Mouse (Mus musculus) liver, embryonic 11.5 days (tissue): ENCODE measurements around the gene Gm37240. TPM values are rescaled to one million over a fixed set of nuclear protein-coding genes. Genes with fewer than 3 reads are reported as not detected.

Source experiments
- ATAC-seq: fragments of 200-750 bp; cut with Nextera tagmentation; replicated peaks from 2 replicates; pipeline ENCODE4 v1.8.0; 2017; ENCODE audit warnings: moderate number of reproducible peaks, mild to moderate bottlenecking, moderate TSS enrichment, moderate library complexity; ENCODE audit not compliant: low FRiP score
- DNase-seq: peaks from one replicate; pipeline ENCODE4 v3.0.0-alpha.2; 2017; ENCODE audit warnings: low spot score
- H3K27ac ChIP-seq: fragments of 300-500 bp; sonication (generic); 2 replicates; pipeline ENCODE4 v1.5.1; 2014; ENCODE audit warnings: mild to moderate bottlenecking, low read depth, low read length, control low read depth
- H3K27me3 ChIP-seq: fragments of 300-500 bp; sonication (generic); replicated peaks from 2 replicates; pipeline ENCODE4 v1.6.1; 2014; ENCODE audit warnings: low read length, mixed read lengths; ENCODE audit not compliant: control insufficient read depth, insufficient read depth
- H3K36me3 ChIP-seq: fragments of 300-500 bp; sonication (generic); 2 replicates; pipeline ENCODE4 v1.6.1; 2014; ENCODE audit warnings: mild to moderate bottlenecking, low read length, moderate library complexity, mixed read lengths; ENCODE audit not compliant: control insufficient read depth, insufficient read depth
- H3K4me1 ChIP-seq: fragments of 300-500 bp; sonication (generic); replicated peaks from 2 replicates; pipeline ENCODE4 v1.6.1; 2014; ENCODE audit warnings: low read length, mixed read lengths; ENCODE audit not compliant: control insufficient read depth, insufficient read depth
- H3K4me2 ChIP-seq: fragments of 300-500 bp; sonication (generic); 2 replicates; pipeline ENCODE4 v1.6.1; 2014; ENCODE audit warnings: mild to moderate bottlenecking, control low read depth, moderate library complexity
- H3K4me3 ChIP-seq: fragments of 300-500 bp; sonication (generic); 2 replicates; pipeline ENCODE4 v1.5.1; 2014; ENCODE audit warnings: low read depth, low read length, control low read depth
- H3K9ac ChIP-seq: fragments of 300-500 bp; sonication (generic); 2 replicates; pipeline ENCODE4 v1.6.1; 2014; ENCODE audit warnings: low read depth, low read length, control low read depth
- H3K9me3 ChIP-seq: fragments of 300-500 bp; sonication (generic); 2 replicates; pipeline ENCODE4 v1.6.1; 2016; ENCODE audit warnings: low read length, inconsistent platforms, mixed read lengths; ENCODE audit not compliant: control insufficient read depth
- WGBS: fragments of 180-500 bp; shearing (Covaris S2); extraction: QIAGEN DNeasy Blood & Tissue Kit; methylation state at CpG from one replicate; pipeline ENCODE4 v1.1.7; 2014; 5-methylcytosine and 5-hydroxymethylcytosine counted together
- polyA plus RNA-seq: library from polyadenylated mRNA; unstranded; fragments of >200 nt; fragmentation: Nextera tagmentation; extraction: Ambion mirVana; gene quantifications from 2 replicates; pipeline ENCODE4 v1.2.1, GENCODE M21; 2014

The Gm37240 gene
- polyA plus RNA-seq, 1 experiment from 2014 or later, result 1.6 TPM

DNA sequence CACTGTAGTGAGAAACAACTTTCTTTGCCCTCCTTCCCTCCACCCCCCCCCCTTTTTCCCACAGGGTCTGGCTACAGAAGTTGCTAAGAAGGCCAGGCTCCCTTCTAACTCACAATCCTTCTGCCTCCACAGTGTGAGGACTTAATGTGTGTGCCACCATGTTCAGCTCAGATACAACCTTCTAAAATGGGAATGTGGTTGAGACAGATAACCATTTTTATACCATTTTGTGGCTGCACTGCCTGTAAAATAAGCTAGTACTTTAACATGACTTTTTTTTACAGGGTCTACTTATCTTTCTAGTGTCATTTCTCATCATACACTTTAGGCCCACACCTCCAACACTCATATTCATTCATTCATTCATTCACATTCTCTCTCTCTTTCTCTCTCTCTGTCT is 1346.7 kb downstream of the Gm37240 start:
- Histone ChIP-seq H3K36me3 (no peaks in the 10 kb centered on the region), H3K9me3 (no peaks in the 10 kb centered on the region), H3K4me1 (peaks cover 2% of the 10 kb centered on the region), H3K4me3 (no peak overlapping the region), H3K27me3 (no peaks in the 10 kb centered on the region), H3K27ac (no peak overlapping the region), H3K4me2 (no peak overlapping the region), H3K9ac (no peak overlapping the region)
- no peak for DNase-seq
- ATAC-seq, result 0 out of 2 replicates have a peak, but pooled peaks have one; percentile 45

DNA sequence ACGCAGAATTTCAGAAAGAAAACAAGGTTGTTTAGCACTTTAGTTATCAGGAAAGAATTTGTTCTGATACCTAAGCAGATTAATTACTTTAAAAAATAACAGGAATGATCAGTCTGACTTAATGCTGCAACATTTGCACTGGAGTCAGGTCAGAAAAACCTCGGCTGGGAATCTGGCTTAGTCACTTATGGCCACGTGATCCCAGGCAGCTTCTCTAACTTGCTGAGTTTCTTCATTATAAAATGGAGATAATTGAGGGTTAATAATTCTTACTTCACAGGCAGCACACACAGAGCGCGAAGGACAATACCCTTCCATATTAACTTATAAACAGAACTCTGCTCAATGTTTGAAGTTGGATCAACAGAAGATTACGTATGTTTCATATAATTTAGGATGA is 1350.3 kb downstream of the Gm37240 start:
- Histone ChIP-seq H3K4me3 (no peak overlapping the region), H3K9me3 (no peaks in the 10 kb centered on the region), H3K4me2 (no peak overlapping the region), H3K27ac (no peak overlapping the region), H3K36me3 (peaks cover 2% of the 10 kb centered on the region; the same call in 1 of the 2 replicates), H3K27me3 (no peaks in the 10 kb centered on the region), H3K9ac (no peak overlapping the region), H3K4me1 (peaks cover 2% of the 10 kb centered on the region)
- ATAC-seq (no peak), DNase-seq (no peak)
- 80% methylated on average over 6 of the region's 6 CpGs for WGBS

DNA sequence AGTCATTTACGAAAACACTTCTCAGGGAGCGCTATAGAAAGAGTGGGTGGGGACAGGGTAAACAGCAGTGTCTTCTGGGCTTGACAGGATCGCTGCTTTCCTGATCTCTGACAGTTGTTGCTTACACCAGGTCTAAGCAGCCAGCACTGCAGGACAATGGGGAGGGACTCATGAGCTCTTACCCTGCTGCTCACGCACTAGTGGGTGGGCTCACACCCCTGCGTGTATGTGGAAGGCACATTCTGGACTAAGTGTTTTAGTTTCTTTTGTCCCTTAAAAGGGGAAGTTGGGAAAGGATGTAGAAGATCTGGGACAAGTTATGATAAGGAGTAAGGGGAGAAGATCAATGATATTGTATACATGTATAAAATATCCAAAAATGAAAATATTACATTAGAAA is 1354.1 kb downstream of the Gm37240 start:
- 68% methylated on average over 5 of the region's 5 CpGs for WGBS
- H3K4me3 ChIP-seq, result no peak overlapping the region
- H3K27ac ChIP-seq, result no peak overlapping the region
- H3K9me3 ChIP-seq, result no peaks in the 10 kb centered on the region
- no peaks in the 10 kb centered on the region; the same call in 1 of the 2 replicates for H3K4me1 ChIP-seq
- no peak overlapping the region for H3K4me2 ChIP-seq
- ATAC-seq, result no peak
- H3K36me3 ChIP-seq, result peaks cover 2% of the 10 kb centered on the region; the same call in 1 of the 2 replicates
- no peaks in the 10 kb centered on the region for H3K27me3 ChIP-seq
- DNase-seq, result no peak
- no peak overlapping the region for H3K9ac ChIP-seq

DNA sequence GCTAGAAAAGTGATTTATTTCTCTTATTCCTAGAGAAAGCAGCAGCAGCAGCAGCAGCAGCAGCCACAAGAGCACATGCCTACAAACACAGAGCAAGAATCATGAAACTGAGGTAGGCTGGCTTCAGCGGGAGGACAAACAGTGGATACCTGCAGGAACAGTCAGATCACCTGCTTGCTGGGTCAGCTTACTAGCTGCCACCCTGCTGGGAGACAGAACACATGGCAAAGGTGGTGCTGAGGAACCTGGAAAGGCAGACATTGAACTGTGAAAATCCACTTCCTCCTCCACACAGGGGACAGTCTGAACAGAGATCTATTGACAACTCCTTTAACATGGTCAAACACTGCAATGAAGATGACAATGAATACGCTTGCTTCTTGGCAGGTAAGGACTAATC is 1358.3 kb downstream of the Gm37240 start:
- no peak overlapping the region for H3K9ac ChIP-seq
- H3K27me3 ChIP-seq, result no peaks in the 10 kb centered on the region
- H3K9me3 ChIP-seq, result no peaks in the 10 kb centered on the region
- DNase-seq (no peak), ATAC-seq (no peak)
- no peaks in the 10 kb centered on the region; the same call in 1 of the 2 replicates for H3K36me3 ChIP-seq
- WGBS, result 86% methylated on average over 2 of the region's 2 CpGs
- H3K4me1 ChIP-seq, result no peaks in the 10 kb centered on the region; the same call in 1 of the 2 replicates
- H3K4me2 ChIP-seq, result no peak overlapping the region
- H3K27ac ChIP-seq, result no peak overlapping the region
- H3K4me3 ChIP-seq, result no peak overlapping the region

DNA sequence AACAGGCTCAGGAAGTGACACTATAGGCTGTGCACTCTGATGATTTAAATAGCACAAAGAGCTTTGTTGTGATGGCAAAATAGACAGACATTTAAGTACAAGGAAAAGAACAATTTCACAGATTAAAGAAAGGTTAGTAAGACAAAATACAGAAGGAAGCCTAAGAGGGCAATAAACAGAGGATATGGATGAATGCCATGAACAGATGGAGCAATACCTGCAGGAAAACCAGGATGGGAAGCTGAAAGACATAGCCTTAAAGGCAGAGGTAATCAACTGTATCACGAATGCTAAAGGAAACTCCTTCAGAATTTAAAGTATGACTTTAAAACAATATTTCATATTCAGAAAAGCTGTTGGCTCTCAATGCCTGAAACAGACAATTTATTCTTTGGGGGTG is 1362.4 kb downstream of the Gm37240 start:
- DNase-seq (no peak), ATAC-seq (no peak)
- H3K36me3 ChIP-seq, result no peaks in the 10 kb centered on the region
- no peak overlapping the region for H3K9ac ChIP-seq
- no peak overlapping the region for H3K27ac ChIP-seq
- no peak overlapping the region for H3K4me3 ChIP-seq
- H3K4me1 ChIP-seq, result no peaks in the 10 kb centered on the region
- no peaks in the 10 kb centered on the region for H3K9me3 ChIP-seq
- no peaks in the 10 kb centered on the region for H3K27me3 ChIP-seq
- WGBS, result 76% methylated on average over 1 of the region's 1 CpGs
- H3K4me2 ChIP-seq, result no peak overlapping the region

DNA sequence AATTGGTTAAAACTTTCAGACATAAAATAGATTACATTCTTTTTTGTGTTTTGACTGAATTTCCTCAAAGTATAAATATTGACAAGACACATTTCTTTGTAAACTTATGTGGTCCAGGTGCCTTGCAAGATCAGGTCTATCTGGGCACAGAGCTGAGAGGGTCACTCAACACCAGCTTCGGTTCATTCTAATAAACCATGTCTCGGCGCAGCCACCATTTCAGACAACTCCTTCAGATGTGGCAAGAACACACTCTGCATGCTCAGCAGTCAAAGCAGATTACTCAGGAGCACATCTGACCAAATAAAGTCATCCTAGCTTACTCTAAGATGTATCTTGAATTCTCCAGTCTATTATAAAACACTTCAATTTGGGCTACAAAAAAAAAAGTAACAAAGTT is 1371.2 kb downstream of the Gm37240 start:
- ATAC-seq, result no peak
- Histone ChIP-seq H3K4me1 (peaks cover 4% of the 10 kb centered on the region), H3K9ac (no peak overlapping the region), H3K4me2 (no peak overlapping the region), H3K9me3 (no peaks in the 10 kb centered on the region), H3K27ac (no peak overlapping the region), H3K27me3 (no peaks in the 10 kb centered on the region), H3K4me3 (no peak overlapping the region), H3K36me3 (peaks cover 4% of the 10 kb centered on the region; the same call in 1 of the 2 replicates)
- WGBS, result 95% methylated on average over 3 of the region's 3 CpGs
- no peak for DNase-seq

DNA sequence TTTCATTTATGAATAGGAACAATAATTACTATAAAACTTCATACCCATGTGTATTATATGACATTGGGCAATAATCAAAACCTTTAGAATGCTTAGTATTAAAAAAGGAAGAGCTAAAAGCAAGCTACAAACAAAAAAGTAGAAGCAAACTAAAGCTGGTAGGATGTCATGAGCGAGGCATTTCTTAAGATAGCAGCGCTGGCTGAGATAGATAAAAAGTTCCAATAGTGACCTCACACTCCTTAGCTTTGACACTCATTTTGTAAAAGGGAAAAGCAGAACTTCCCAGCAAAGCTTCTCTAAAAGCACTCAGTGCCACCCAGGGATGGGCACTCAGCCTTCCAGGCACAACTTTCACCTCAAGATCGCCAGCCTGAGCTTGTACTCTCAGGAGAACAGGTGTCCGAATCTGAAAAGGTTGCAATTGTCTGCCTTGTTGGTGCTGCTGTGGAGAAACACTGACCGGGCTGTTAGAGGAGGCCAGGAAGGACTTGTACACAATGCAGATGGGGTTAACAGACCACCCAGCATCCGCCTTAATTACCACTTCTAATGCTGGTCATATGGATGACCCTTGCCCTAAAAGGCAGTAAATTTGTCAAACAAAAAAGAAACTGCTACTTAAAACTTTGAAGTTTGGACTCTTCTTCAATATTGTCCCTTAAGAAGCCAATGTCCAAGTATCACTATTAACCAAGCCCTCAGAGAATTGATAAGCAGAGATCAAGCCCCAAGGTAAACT is 1374.4 kb downstream of the Gm37240 start:
- no peaks in the 10 kb centered on the region for H3K9me3 ChIP-seq
- H3K27ac ChIP-seq, result no peak overlapping the region
- no peak overlapping the region for H3K4me2 ChIP-seq
- DNase-seq (no peak), ATAC-seq (no peak; the same call in 1 of the 2 replicates)
- H3K36me3 ChIP-seq, result no peaks in the 10 kb centered on the region
- peaks cover 4% of the 10 kb centered on the region for H3K4me1 ChIP-seq
- no peaks in the 10 kb centered on the region for H3K27me3 ChIP-seq
- no peak overlapping the region for H3K9ac ChIP-seq
- no peak overlapping the region for H3K4me3 ChIP-seq
- 54% methylated on average over 6 of the region's 6 CpGs for WGBS

DNA sequence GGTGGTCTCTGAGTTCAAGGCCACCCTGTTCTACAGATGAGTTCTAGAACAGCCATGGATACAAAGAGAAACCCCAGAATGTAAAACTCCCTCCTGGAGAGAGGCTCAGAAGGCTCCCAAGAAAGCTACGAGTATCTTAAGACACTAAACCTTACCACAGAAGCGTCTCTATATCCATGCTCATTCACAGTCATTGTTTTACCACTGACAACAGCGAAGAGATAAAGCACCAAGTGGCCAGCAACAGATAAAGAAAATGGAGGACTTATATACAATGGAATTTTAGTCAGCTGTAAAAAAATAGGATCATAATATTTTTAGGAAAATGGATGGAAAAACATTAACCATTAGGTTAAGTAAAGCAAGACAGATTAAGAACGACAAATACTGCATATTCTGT is 1382.1 kb downstream of the Gm37240 start:
- no peaks in the 10 kb centered on the region; the same call in 1 of the 2 replicates for H3K4me1 ChIP-seq
- no peak overlapping the region for H3K9ac ChIP-seq
- H3K4me2 ChIP-seq, result no peak overlapping the region
- 48% methylated on average over 4 of the region's 4 CpGs for WGBS
- no peaks in the 10 kb centered on the region for H3K27me3 ChIP-seq
- no peak for DNase-seq
- H3K27ac ChIP-seq, result no peak overlapping the region
- no peak overlapping the region for H3K4me3 ChIP-seq
- peaks cover 5% of the 10 kb centered on the region; the same call in 1 of the 2 replicates for H3K36me3 ChIP-seq
- 0 out of 2 replicates have a peak, but pooled peaks have one; percentile 54 for ATAC-seq
- no peaks in the 10 kb centered on the region for H3K9me3 ChIP-seq

DNA sequence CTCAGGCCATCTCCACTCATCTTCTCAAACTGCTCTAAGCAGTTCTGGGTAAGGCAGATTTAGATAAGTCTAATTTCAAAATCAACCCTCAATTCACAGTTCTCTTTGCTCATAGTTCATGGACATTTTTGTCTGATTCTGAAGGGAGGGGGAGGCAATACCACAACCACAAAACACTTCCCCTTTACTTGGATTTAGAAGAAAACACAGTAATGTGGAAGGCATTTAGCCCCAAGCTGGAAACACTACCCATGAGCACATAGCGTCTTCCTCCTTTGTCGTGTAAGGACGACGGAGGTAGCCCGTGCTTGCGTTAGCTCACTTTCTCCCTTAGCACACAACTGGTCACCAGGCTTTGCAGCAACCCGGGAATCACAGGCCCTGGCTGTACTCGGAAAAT is 1383.0 kb downstream of the Gm37240 start:
- no peak for DNase-seq
- Histone ChIP-seq H3K9ac (no peak overlapping the region), H3K4me1 (no peaks in the 10 kb centered on the region; the same call in 1 of the 2 replicates), H3K27ac (no peak overlapping the region), H3K27me3 (no peaks in the 10 kb centered on the region), H3K36me3 (peaks cover 5% of the 10 kb centered on the region; the same call in 1 of the 2 replicates), H3K9me3 (no peaks in the 10 kb centered on the region), H3K4me3 (no peak overlapping the region), H3K4me2 (no peak overlapping the region)
- ATAC-seq, result no peak
- 66% methylated on average over 8 of the region's 8 CpGs for WGBS
